Mouse (Mus musculus) frontal cortex, adult 2 months (tissue): ENCODE measurements at regions not wholly inside any gene's neighbourhood (a gene's known extent, or its start where the extent isn't known, plus 50 kb on each side); places are given as distances from the start of the nearest gene placed in this dataset.
A peak's percentile ranks its signal among the peaks of the same experiment; 100 is the strongest.

Experiments used
- DNase-seq, 2 experiments: peaks; one replicate each; pipeline ENCODE4 v3.0.0; 2022; ENCODE audit warnings: low spot score in 1 of 2; ENCODE audit errors: extremely low spot score in 1 of 2

GRCm38 (mm10) chr19:52321626-52322025, 57.5 kb downstream of the Ins1 start:
- peak in 1 of 2 experiments; percentile 0 for DNase-seq

DNA sequence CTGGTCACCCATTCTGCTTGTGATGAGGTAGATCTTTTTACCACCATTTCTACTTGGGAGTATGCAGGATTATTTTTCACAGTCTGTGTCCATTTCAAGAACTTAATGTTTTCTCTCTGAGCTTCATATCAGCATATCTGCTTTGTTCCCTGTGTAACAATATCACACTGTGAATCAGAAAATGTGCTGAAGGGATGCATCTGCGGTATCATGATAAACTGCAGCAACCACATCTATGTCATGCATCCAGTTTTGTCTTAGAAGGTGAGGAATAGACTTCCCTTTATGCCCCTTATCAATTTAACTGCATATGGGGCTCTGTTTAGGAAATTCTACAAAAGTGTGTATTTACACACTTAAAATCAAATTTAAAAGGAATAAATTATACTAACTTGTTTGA, 67.3 kb downstream of the Ins1 start:
- DNase-seq, result no peak

GRCm38 (mm10) chr19:52355175-52355574, 91.1 kb downstream of the Ins1 start:
- DNase-seq, result no peak

GRCm38 (mm10) chr19:52374892-52375578, 110.9 kb downstream of the Ins1 start:
- no peak for DNase-seq

DNA sequence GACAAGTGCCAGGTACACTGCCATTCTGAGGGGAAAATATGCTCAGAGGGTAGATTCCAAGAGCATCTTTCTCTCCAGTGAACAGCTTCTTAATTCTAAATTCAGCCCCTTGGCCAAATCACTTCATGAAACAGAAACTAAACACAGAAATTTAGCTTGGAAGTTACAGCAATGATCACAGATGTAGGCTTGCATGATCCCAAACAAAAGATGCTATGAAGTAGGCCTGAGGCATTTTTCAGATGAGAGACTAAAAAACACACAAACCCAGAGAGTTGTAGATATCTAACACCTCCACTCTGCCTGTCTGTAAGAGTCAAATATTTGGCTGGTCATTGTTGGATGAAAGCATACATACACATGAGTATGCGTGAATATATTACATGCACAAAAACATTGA, 142.6 kb downstream of the Ins1 start:
- no peak for DNase-seq

DNA sequence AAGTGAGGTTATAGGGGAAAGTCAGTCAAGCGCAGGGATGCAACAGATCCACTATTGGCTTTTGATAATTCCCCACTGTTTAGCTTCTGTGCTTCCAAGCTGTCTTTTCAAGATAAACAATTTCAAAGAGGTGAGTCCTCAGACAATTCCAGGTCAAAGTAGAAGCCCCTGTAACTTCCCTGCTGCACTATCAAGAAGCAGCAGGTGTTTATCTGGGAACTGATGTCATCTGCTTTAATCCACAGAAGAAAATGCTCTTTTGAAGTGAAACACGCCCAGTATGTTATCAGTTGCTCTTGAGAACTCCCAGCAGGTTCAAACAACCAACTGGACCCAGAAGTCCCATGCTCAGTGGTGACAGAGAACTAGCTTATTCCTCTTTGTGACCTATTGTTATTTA, 164.7 kb downstream of the Ins1 start:
- DNase-seq, result no peak

GRCm38 (mm10) chr19:52442523-52442922, 178.4 kb downstream of the Ins1 start:
- no peak for DNase-seq

- no peak for DNase-seq
These were observed 184.8 kb downstream of the Ins1 start for GRCm38 (mm10) chr19:52448931-52449330.

- no peak for DNase-seq
These were observed 185.3 kb downstream of the Ins1 start for GRCm38 (mm10) chr19:52449392-52449791.
